Mouse (Mus musculus) intestine, embryonic 14.5 days (tissue): Measurements from ENCODE around the gene Itpkb. TPM values are rescaled to one million over a fixed set of nuclear protein-coding genes. Genes with fewer than 3 reads are reported as not detected.

ENCODE experiments used
- ATAC-seq: fragments of 200-750 bp; cut with Nextera tagmentation; replicated peaks from 2 replicates; pipeline ENCODE4 v1.8.0; 2017; ENCODE audit warnings: low read depth, moderate number of reproducible peaks, moderate TSS enrichment, moderate library complexity; ENCODE audit not compliant: low FRiP score, low TSS enrichment
- DNase-seq: peaks from one replicate; pipeline ENCODE4 v3.0.0-alpha.2; 2018; ENCODE audit warnings: low spot score
- H3K27ac ChIP-seq: fragments of 300-500 bp; sonication (generic); 2 replicates; pipeline ENCODE4 v1.5.1; 2014; ENCODE audit warnings: low read depth, mild to moderate bottlenecking, control low read depth
- H3K27me3 ChIP-seq: fragments of 300-500 bp; sonication (generic); replicated peaks from 2 replicates; pipeline ENCODE4 v1.6.1; 2014; ENCODE audit warnings: low read length, control low read depth; ENCODE audit not compliant: control insufficient read depth, insufficient read depth
- H3K36me3 ChIP-seq: fragments of 300-500 bp; sonication (generic); 2 replicates; pipeline ENCODE4 v1.6.1; 2014; ENCODE audit warnings: low read length, control low read depth; ENCODE audit not compliant: control insufficient read depth, insufficient read depth
- H3K4me1 ChIP-seq: fragments of 300-500 bp; sonication (generic); replicated peaks from 2 replicates; pipeline ENCODE4 v1.6.1; 2014; ENCODE audit warnings: low read length, control low read depth, mixed read lengths; ENCODE audit not compliant: control insufficient read depth, insufficient read depth
- H3K4me2 ChIP-seq: fragments of 300-500 bp; sonication (generic); 2 replicates; pipeline ENCODE4 v1.6.1; 2014; ENCODE audit warnings: low read length
- H3K4me3 ChIP-seq: fragments of 300-500 bp; sonication (generic); 2 replicates; pipeline ENCODE4 v1.5.1; 2014; ENCODE audit warnings: low read depth, low read length, control low read depth, mixed read lengths
- H3K9ac ChIP-seq: fragments of 300-500 bp; sonication (generic); 2 replicates; pipeline ENCODE4 v1.6.1; 2014; ENCODE audit warnings: mild to moderate bottlenecking, low read length
- H3K9me3 ChIP-seq: fragments of 300-500 bp; sonication (generic); 2 replicates; pipeline ENCODE4 v1.6.1; 2016; ENCODE audit warnings: low read length, control low read depth; ENCODE audit not compliant: control insufficient read depth
- WGBS: fragments of 180-500 bp; shearing (Covaris S2); extraction: QIAGEN DNeasy Blood & Tissue Kit; methylation state at CpG from one replicate; pipeline ENCODE4 v1.1.7; 2014; 5-methylcytosine and 5-hydroxymethylcytosine counted together
- polyA plus RNA-seq: library from polyadenylated mRNA; unstranded; fragments of >200 nt; fragmentation: Nextera tagmentation; extraction: Ambion mirVana; gene quantifications from 2 replicates; pipeline ENCODE4 v1.2.1, GENCODE M21; 2014

Gene Itpkb
- 6.7 and 8.3 TPM in 2 replicates for polyA plus RNA-seq

GRCm38 (mm10) chr1:180330145-180330706 lies at the start of gene Itpkb:
Gene Itpkb (plus strand): TSS chr1:180330485.
- WGBS, result under 1% methylated on average over 19 of the region's 19 CpGs
- no peaks in the 10 kb centered on the region for H3K9me3 ChIP-seq
- peak within 1 kb of the TSS; percentile 82 for H3K4me2 ChIP-seq
- H3K4me3 ChIP-seq, result peak within 1 kb of the TSS; percentile 83
- H3K36me3 ChIP-seq, result peaks cover 9% of the 10 kb centered on the region
- peak within 1 kb of the TSS; percentile 90 for H3K27ac ChIP-seq
- DNase-seq (no peak), ATAC-seq (peak; percentile 66)
- H3K9ac ChIP-seq, result peak within 1 kb of the TSS; percentile 89
- H3K27me3 ChIP-seq, result no peaks in the 10 kb centered on the region
- H3K4me1 ChIP-seq, result peaks cover 30% of the 10 kb centered on the region

GRCm38 (mm10) chr1:180282581-180282980 lies 47.7 kb upstream of the Itpkb start:
- Histone ChIP-seq H3K4me1 (peaks cover 26% of the 10 kb centered on the region), H3K36me3 (no peaks in the 10 kb centered on the region), H3K27me3 (no peaks in the 10 kb centered on the region), H3K9me3 (no peaks in the 10 kb centered on the region), H3K4me3 (no peak overlapping the region), H3K9ac (no peak overlapping the region), H3K27ac (no peak overlapping the region), H3K4me2 (no peak overlapping the region)
- WGBS, result 70% methylated on average over 6 of the region's 6 CpGs
- DNase-seq, result no peak
- ATAC-seq, result no peak

- peaks cover 27% of the 10 kb centered on the region for H3K4me1 ChIP-seq
- 29% methylated on average over 16 of the region's 16 CpGs for WGBS
- DNase-seq (peak; percentile 66), ATAC-seq (no peak)
- H3K27ac ChIP-seq, result no peak overlapping the region
- H3K9me3 ChIP-seq, result no peaks in the 10 kb centered on the region
- no peak overlapping the region for H3K4me2 ChIP-seq
- H3K36me3 ChIP-seq, result no peaks in the 10 kb centered on the region
- H3K27me3 ChIP-seq, result no peaks in the 10 kb centered on the region
- H3K4me3 ChIP-seq, result no peak overlapping the region
- no peak overlapping the region for H3K9ac ChIP-seq
These were observed 46.2 kb upstream of the Itpkb start for GRCm38 (mm10) chr1:180283813-180284768.

GRCm38 (mm10) chr1:180286081-180286831 lies 44.0 kb upstream of the Itpkb start:
- Histone ChIP-seq H3K9ac (no peak overlapping the region), H3K27ac (peak overlapping the region; percentile 22; the same call in 1 of the 2 replicates), H3K4me2 (no peak overlapping the region), H3K4me1 (peaks cover 24% of the 10 kb centered on the region), H3K36me3 (no peaks in the 10 kb centered on the region), H3K9me3 (no peaks in the 10 kb centered on the region), H3K4me3 (no peak overlapping the region), H3K27me3 (no peaks in the 10 kb centered on the region)
- ATAC-seq (peak; percentile 21; the same call in 1 of the 2 replicates), DNase-seq (peak; percentile 72)
- WGBS, result 50% methylated on average over 15 of the region's 15 CpGs

GRCm38 (mm10) chr1:180288227-180288626 lies 42.1 kb upstream of the Itpkb start:
- 71% methylated on average over 7 of the region's 7 CpGs for WGBS

GRCm38 (mm10) chr1:180288872-180289468 lies 41.3 kb upstream of the Itpkb start:
- Histone ChIP-seq H3K27ac (no peak overlapping the region), H3K27me3 (no peaks in the 10 kb centered on the region), H3K9ac (no peak overlapping the region), H3K4me3 (no peak overlapping the region), H3K4me2 (no peak overlapping the region), H3K36me3 (no peaks in the 10 kb centered on the region), H3K4me1 (peaks cover 19% of the 10 kb centered on the region), H3K9me3 (no peaks in the 10 kb centered on the region)
- 0 out of 2 replicates have a peak, but pooled peaks have one; percentile 16 for ATAC-seq
- no peak for DNase-seq
- WGBS, result 78% methylated on average over 7 of the region's 7 CpGs

More at GRCm38 (mm10) chr1:180288227-180288626, 42.1 kb upstream of the Itpkb start:
- no peaks in the 10 kb centered on the region for H3K36me3 ChIP-seq
- peaks cover 24% of the 10 kb centered on the region for H3K4me1 ChIP-seq
- DNase-seq (no peak), ATAC-seq (no peak)
- no peak overlapping the region for H3K9ac ChIP-seq
- no peaks in the 10 kb centered on the region for H3K9me3 ChIP-seq
- no peak overlapping the region for H3K4me2 ChIP-seq
- no peaks in the 10 kb centered on the region for H3K27me3 ChIP-seq
- no peak overlapping the region for H3K4me3 ChIP-seq
- no peak overlapping the region for H3K27ac ChIP-seq

GRCm38 (mm10) chr1:180289788-180290187 lies 40.5 kb upstream of the Itpkb start:
- ATAC-seq (no peak), DNase-seq (no peak)
- Histone ChIP-seq H3K4me1 (peaks cover 15% of the 10 kb centered on the region; the same call in 1 of the 2 replicates), H3K36me3 (no peaks in the 10 kb centered on the region), H3K9ac (no peak overlapping the region), H3K4me2 (no peak overlapping the region), H3K27me3 (no peaks in the 10 kb centered on the region), H3K27ac (no peak overlapping the region), H3K4me3 (no peak overlapping the region), H3K9me3 (no peaks in the 10 kb centered on the region)
- WGBS, result 52% methylated on average over 5 of the region's 5 CpGs

- 86% methylated on average over 4 of the region's 4 CpGs for WGBS
- Histone ChIP-seq H3K27me3 (no peaks in the 10 kb centered on the region), H3K9ac (no peak overlapping the region), H3K4me2 (no peak overlapping the region), H3K4me1 (peaks cover 15% of the 10 kb centered on the region; the same call in 1 of the 2 replicates), H3K4me3 (no peak overlapping the region), H3K27ac (no peak overlapping the region), H3K36me3 (no peaks in the 10 kb centered on the region), H3K9me3 (no peaks in the 10 kb centered on the region)
- DNase-seq (no peak), ATAC-seq (no peak)
These were observed 39.9 kb upstream of the Itpkb start for GRCm38 (mm10) chr1:180290358-180290757.
